Mouse (Mus musculus) cerebellum, adult 2 months (tissue): ENCODE results near the gene Tmprss4.

ENCODE experiments used
- CTCF ChIP-seq: fragments of 200-500 bp; IDR thresholded peaks from 2 replicates; pipeline ENCODE4 v1.5.1; 2011; ENCODE audit warnings: low read depth, mild to moderate bottlenecking, control low read depth, low read length, moderate library complexity, borderline replicate concordance; ENCODE audit not compliant: insufficient read depth
- POLR2A ChIP-seq: fragments of 200-500 bp; IDR thresholded peaks from 2 replicates; pipeline ENCODE4 v1.6.1; 2011; ENCODE audit warnings: low read length, control low read depth, borderline replicate concordance; ENCODE audit not compliant: insufficient read depth

DNA sequence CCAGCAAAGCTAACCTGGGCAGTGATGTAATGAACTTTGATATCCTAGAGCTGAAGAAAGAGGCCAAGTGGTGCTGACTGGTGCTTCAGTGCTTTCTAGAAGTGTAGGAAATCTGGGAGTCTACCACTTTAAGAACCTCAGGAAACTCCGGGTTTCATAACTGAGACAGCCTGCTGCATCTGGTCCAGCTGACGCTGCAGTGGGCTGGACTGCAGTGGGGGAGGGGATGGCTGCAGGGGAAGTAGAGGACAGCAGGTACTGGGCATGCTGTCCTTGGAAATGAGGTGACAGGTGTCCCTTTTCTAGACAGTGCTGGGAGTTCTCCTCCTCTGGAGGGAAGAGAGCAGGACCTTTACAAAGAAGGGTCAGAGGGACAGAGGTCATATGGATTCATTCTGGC, 22.1 kb downstream of the Tmprss4 start, which contains the start of gene BC049352:
- TF ChIP-seq CTCF: no peak
- TF ChIP-seq POLR2A: no peak
